31 mouse cellular contexts compared by ENCODE assay signal in genomic region chr19:7583599-7583998, GRCm38 (mm10). TPM values are rescaled to one million over a fixed set of nuclear protein-coding genes. Genes with fewer than 3 reads are reported as not detected.
A peak's percentile ranks its signal among the peaks of the same experiment; 100 is the strongest.
DNase-seq lines count a peak whose midpoint lies in the region; ATAC-seq and TF ChIP-seq lines count a peak whose summit lies in the region.
"Had no signal": no experiment of that assay in that cellular context is flagged by ENCODE, and none has a peak within 500 bp of the region (broad histone marks: within the 10 kb centered on the region; RNA-seq: fewer than 3 reads in every experiment).

No protein-coding gene starts in this region.

- H3K4me2 ChIP-seq in heart, embryonic 14.5 days (ENCODE audit: low read length): 0 out of 2 replicates have a peak overlapping the region, but pooled peaks have one; percentile 5
- peak overlapping the region; percentile 16; the same call in 1 of the 2 replicates for H3K4me2 ChIP-seq in lung, embryonic 14.5 days
- H3K4me2 ChIP-seq in forebrain, embryonic 13.5 days: no peak overlapping the region
- H3K4me2 ChIP-seq: kidney, embryonic 15.5 days; limb, embryonic 15.5 days; liver, embryonic 13.5 days had no signal

- intact Hi-C loops in gastrocnemius, adult 2 months (cut with DNase I): no loop called here
- intact Hi-C loops in heart, postnatal 25 days (cut with DNase I): no loop called here

- H3K4me3 ChIP-seq in gastrocnemius, adult 2 months: peak overlapping the region; percentile 21
- H3K4me3 ChIP-seq in heart, embryonic 14.5 days (ENCODE audit: control insufficient read depth in 1 of 2, insufficient read depth in 1 of 2, low read depth in 1 of 2, low read length in 2 of 2): no peak overlapping the region
- no peak overlapping the region for H3K4me3 ChIP-seq in lung, embryonic 14.5 days (ENCODE audit: low read depth, low read length)
- no peak overlapping the region for H3K4me3 ChIP-seq in forebrain, embryonic 13.5 days
- H3K4me3 ChIP-seq: erythroblast, embryonic 14.5 days; kidney, embryonic 15.5 days; limb, embryonic 10.5 days; limb, embryonic 15.5 days; liver, embryonic 13.5 days had no signal

- H3K9ac ChIP-seq in heart, embryonic 14.5 days (ENCODE audit: low read length): no peak overlapping the region
- H3K9ac ChIP-seq in lung, embryonic 14.5 days: no peak overlapping the region
- no peak overlapping the region for H3K9ac ChIP-seq in forebrain, embryonic 13.5 days
- H3K9ac ChIP-seq: forebrain, postnatal 0 days; kidney, embryonic 15.5 days; limb, embryonic 15.5 days; liver, embryonic 13.5 days had no signal

- WGBS in heart, embryonic 14.5 days: 84% methylated on average over 3 of the region's 3 CpGs
- 72% methylated on average over 3 of the region's 3 CpGs for WGBS in lung, embryonic 14.5 days
- 78% methylated on average over 3 of the region's 3 CpGs for WGBS in forebrain, embryonic 13.5 days

- H3K27me3 ChIP-seq in heart, embryonic 14.5 days (ENCODE audit: control insufficient read depth, insufficient read depth, low read length): no peaks in the 10 kb centered on the region
- no peaks in the 10 kb centered on the region for H3K27me3 ChIP-seq in lung, embryonic 14.5 days (ENCODE audit: insufficient read depth, low read length)
- H3K27me3 ChIP-seq in forebrain, embryonic 13.5 days: no peaks in the 10 kb centered on the region
- H3K27me3 ChIP-seq: kidney, embryonic 15.5 days; limb, embryonic 15.5 days; liver, embryonic 13.5 days had no signal

- H3K36me3 ChIP-seq in heart, embryonic 14.5 days (ENCODE audit: control insufficient read depth, insufficient read depth, low read length): peaks cover 34% of the 10 kb centered on the region
- no peaks in the 10 kb centered on the region for H3K36me3 ChIP-seq in lung, embryonic 14.5 days (ENCODE audit: insufficient read depth)
- no peaks in the 10 kb centered on the region for H3K36me3 ChIP-seq in forebrain, embryonic 13.5 days (ENCODE audit: poor library complexity, severe bottlenecking)
- H3K36me3 ChIP-seq: kidney, embryonic 15.5 days; limb, embryonic 10.5 days; limb, embryonic 15.5 days had no signal

- TF ChIP-seq CTCF in gastrocnemius, adult 2 months (IDR thresholded peaks at IDR 0.05): no peak
- no peak for TF ChIP-seq CTCF in lung, embryonic 14.5 days (IDR thresholded peaks at IDR 0.05; ENCODE audit: low read depth)

- ATAC-seq in heart, embryonic 14.5 days (ENCODE audit: insufficient number of reproducible peaks, insufficient read depth, low FRiP score, low read depth): no peak
- ATAC-seq in lung, embryonic 14.5 days (ENCODE audit: insufficient read depth): no peak
- no peak for ATAC-seq in forebrain, embryonic 13.5 days
- ATAC-seq: forebrain, postnatal 0 days; hindbrain, embryonic 16.5 days had no signal

- DNase-seq in gastrocnemius, adult 2 months: no peak
- no peak for DNase-seq in gastrocnemius, postnatal 10 days
- no peak for DNase-seq in heart, postnatal 25 days (ENCODE audit: low spot score)
- DNase-seq in lung, embryonic 14.5 days: no peak
- no peak for DNase-seq in lung, postnatal 14 days
- DNase-seq in urinary bladder, postnatal 25 days (ENCODE audit: low spot score): no peak
- DNase-seq: adrenal gland, postnatal 10 days; cerebellum, adult 18-20 months; cerebellum, postnatal 10 days; forebrain, postnatal 0 days; gastrocnemius, postnatal 36 days; kidney, adult 18-20 months; liver, embryonic 13.5 days; lung, adult 18-20 months; midbrain, embryonic 14.5 days had no signal

- H3K9me3 ChIP-seq in heart, embryonic 14.5 days (ENCODE audit: control insufficient read depth, low read length): peaks cover 5% of the 10 kb centered on the region; the same call in 1 of the 2 replicates
- H3K9me3 ChIP-seq in lung, embryonic 14.5 days (ENCODE audit: low read depth, low read length): no peaks in the 10 kb centered on the region
- H3K9me3 ChIP-seq in forebrain, embryonic 13.5 days (replicated peaks): no peaks in the 10 kb centered on the region
- H3K9me3 ChIP-seq: kidney, embryonic 15.5 days; limb, embryonic 10.5 days; limb, embryonic 15.5 days; liver, embryonic 13.5 days had no signal

- H3K4me1 ChIP-seq in heart, embryonic 14.5 days (ENCODE audit: control insufficient read depth in 2 of 2, insufficient read depth in 2 of 2, low read length in 2 of 2): peaks cover 10 to 26% of the 10 kb centered on the region in 2 experiments
- H3K4me1 ChIP-seq in lung, embryonic 14.5 days (ENCODE audit: insufficient read depth): no peaks in the 10 kb centered on the region
- no peaks in the 10 kb centered on the region for H3K4me1 ChIP-seq in forebrain, embryonic 13.5 days
- H3K4me1 ChIP-seq: kidney, embryonic 15.5 days; limb, embryonic 15.5 days had no signal

- H3K27ac ChIP-seq in gastrocnemius, adult 2 months: peak overlapping the region; percentile 75
- H3K27ac ChIP-seq in heart, embryonic 14.5 days (replicated peaks in 1 of 2; ENCODE audit: control insufficient read depth in 1 of 2, insufficient read depth in 1 of 2, low read depth in 2 of 2, low read length in 2 of 2): peak overlapping the region in 1 of 2 experiments; percentile 44; a peak in 1 of 4 replicates
- H3K27ac ChIP-seq in lung, embryonic 14.5 days (ENCODE audit: low read depth): no peak overlapping the region
- H3K27ac ChIP-seq in forebrain, embryonic 13.5 days: no peak overlapping the region
- H3K27ac ChIP-seq: kidney, embryonic 15.5 days; limb, embryonic 10.5 days; limb, embryonic 15.5 days; liver, embryonic 13.5 days had no signal

RNA-seq across cellular contexts. Expression of gene Lgals12, which starts 23.4 kb away (rescaled TPM):
- under 1 TPM; 0.13 to 0.20 TPM for total RNA-seq in gastrocnemius, adult 2 months (2021)
- 1 to 10 TPM in 1 of 2 experiments, under 1 TPM in 1; 0.90 to 1.2 TPM for total RNA-seq in gastrocnemius, postnatal 10 days (2021)
- 0.23 and 0.34 TPM in 2 replicates for polyA plus RNA-seq in heart, embryonic 14.5 days (2014; fragmentation: Nextera tagmentation; extraction: Ambion mirVana)
- total RNA-seq in heart, postnatal 25 days (2021): under 1 TPM; 0.31 to 0.92 TPM
- polyA plus RNA-seq in lung, embryonic 14.5 days (2014; fragmentation: Nextera tagmentation; extraction: Ambion mirVana): 1.5 TPM in 2 replicates
- 0.13 and 0.16 TPM in 2 replicates for polyA plus RNA-seq in forebrain, embryonic 13.5 days (2015; fragmentation: Nextera tagmentation; extraction: Ambion mirVana)
- total RNA-seq: common myeloid progenitor, adult 5-6 weeks; monocyte, adult 5-6 weeks had no signal
- polyA plus RNA-seq: erythroblast, embryonic 14.5 days; liver, embryonic 13.5 days had no signal

RNA-seq across cellular contexts. Expression of gene Pla2g16, which starts 26.3 kb away (rescaled TPM):
- total RNA-seq in gastrocnemius, adult 2 months (2021): 100 to 1,000 TPM in 1 of 2 experiments, 10 to 100 TPM in 1; 94.3 to 127 TPM
- total RNA-seq in gastrocnemius, postnatal 10 days (2021): 10 to 100 TPM; 61.0 to 61.6 TPM
- polyA plus RNA-seq in heart, embryonic 14.5 days (2014; fragmentation: Nextera tagmentation; extraction: Ambion mirVana): 63.1 and 69.9 TPM in 2 replicates
- total RNA-seq in heart, postnatal 25 days (2021): 100 to 1,000 TPM; 122 TPM
- 10.4 and 12.5 TPM in 2 replicates for polyA plus RNA-seq in lung, embryonic 14.5 days (2014; fragmentation: Nextera tagmentation; extraction: Ambion mirVana)
- polyA plus RNA-seq in forebrain, embryonic 13.5 days (2015; fragmentation: Nextera tagmentation; extraction: Ambion mirVana): 5.8 and 6.6 TPM in 2 replicates

RNA-seq across cellular contexts. Expression of gene Hrasls5, which starts 28.7 kb away (rescaled TPM):
- not detected for total RNA-seq in gastrocnemius, adult 2 months (2021)
- total RNA-seq in gastrocnemius, postnatal 10 days (2021): not detected
- polyA plus RNA-seq in heart, embryonic 14.5 days (2014; fragmentation: Nextera tagmentation; extraction: Ambion mirVana): not detected in 2 replicates
- under 1 TPM in 1 of 2 experiments, not detected in 1; 0.26 TPM for total RNA-seq in heart, postnatal 25 days (2021)
- not detected in 2 replicates for polyA plus RNA-seq in lung, embryonic 14.5 days (2014; fragmentation: Nextera tagmentation; extraction: Ambion mirVana)
- not detected in 2 replicates for polyA plus RNA-seq in forebrain, embryonic 13.5 days (2015; fragmentation: Nextera tagmentation; extraction: Ambion mirVana)
- total RNA-seq: common myeloid progenitor, adult 5-6 weeks; forebrain, postnatal 0 days; gastrocnemius, postnatal 36 days; layer of hippocampus, adult 18-20 months; layer of hippocampus, postnatal 25 days had no signal
- polyA plus RNA-seq: erythroblast, embryonic 14.5 days; forebrain, embryonic 11.5 days; heart, embryonic 16.5 days; hindbrain, embryonic 11.5 days; hindbrain, embryonic 16.5 days; intestine, embryonic 14.5 days; kidney, embryonic 15.5 days; limb, embryonic 10.5 days; limb, embryonic 15.5 days; liver, embryonic 13.5 days; midbrain, embryonic 14.5 days; neural tube, embryonic 14.5 days had no signal
